Mouse (Mus musculus): Measurements from ENCODE around the gene Tmem151a.
A peak's percentile ranks its signal among the peaks of the same experiment; 100 is the strongest.

Gene Tmem151a

GRCm38 (mm10) chr19:5073518-5073917, 11.8 kb downstream of the Tmem151a start:
- Histone ChIP-seq H3K36me3 (ENCODE audit: insufficient read depth, low read length) (no peaks in the 10 kb centered on the region), H3K4me1 (replicated peaks; ENCODE audit: low read depth, low read length) (peaks cover 53% of the 10 kb centered on the region), H3K4me3 (replicated peaks; ENCODE audit: low read length) (no peak overlapping the region), H3K9me3 (ENCODE audit: low read length) (no peaks in the 10 kb centered on the region; the same call in 1 of the 2 replicates), H3K27me3 (ENCODE audit: insufficient read depth, low read length) (peaks cover 30% of the 10 kb centered on the region)
- no peak for TF ChIP-seq CTCF (conservative IDR thresholded peaks at IDR 0.05; ENCODE audit: low read length)
- no peak for TF ChIP-seq POU5F1 (IDR thresholded peaks at IDR 0.05; ENCODE audit: borderline replicate concordance, low read length)
- no peak for TF ChIP-seq NANOG (IDR thresholded peaks at IDR 0.05; ENCODE audit: borderline replicate concordance, low read length)

- Histone ChIP-seq H3K4me3 (replicated peaks; ENCODE audit: low read length) (peak overlapping the region; percentile 82), H3K27me3 (ENCODE audit: insufficient read depth, low read length) (peaks cover 35% of the 10 kb centered on the region), H3K4me1 (replicated peaks; ENCODE audit: low read depth, low read length) (peaks cover 57% of the 10 kb centered on the region), H3K9me3 (ENCODE audit: low read length) (no peaks in the 10 kb centered on the region; the same call in 1 of the 2 replicates), H3K36me3 (ENCODE audit: insufficient read depth, low read length) (no peaks in the 10 kb centered on the region)
- no peak for TF ChIP-seq POU5F1 (IDR thresholded peaks at IDR 0.05; ENCODE audit: borderline replicate concordance, low read length)
- TF ChIP-seq NANOG (IDR thresholded peaks at IDR 0.05; ENCODE audit: borderline replicate concordance, low read length), result no peak
- peak; percentile 50 for TF ChIP-seq CTCF (conservative IDR thresholded peaks at IDR 0.05; ENCODE audit: low read length)
These were observed 12.3 kb downstream of the Tmem151a start for GRCm38 (mm10) chr19:5073028-5073427.

- Histone ChIP-seq H3K9me3 (ENCODE audit: low read length) (no peaks in the 10 kb centered on the region; the same call in 1 of the 2 replicates), H3K27me3 (ENCODE audit: insufficient read depth, low read length) (peaks cover 38% of the 10 kb centered on the region), H3K36me3 (ENCODE audit: insufficient read depth, low read length) (no peaks in the 10 kb centered on the region), H3K4me3 (replicated peaks; ENCODE audit: low read length) (peak overlapping the region; percentile 82), H3K4me1 (replicated peaks; ENCODE audit: low read depth, low read length) (peaks cover 59% of the 10 kb centered on the region)
- TF ChIP-seq POU5F1 (IDR thresholded peaks at IDR 0.05; ENCODE audit: borderline replicate concordance, low read length) (no peak), NANOG (IDR thresholded peaks at IDR 0.05; ENCODE audit: borderline replicate concordance, low read length) (no peak), CTCF (conservative IDR thresholded peaks at IDR 0.05; ENCODE audit: low read length) (no peak)
These were observed 12.8 kb downstream of the Tmem151a start for GRCm38 (mm10) chr19:5072389-5073019.

GRCm38 (mm10) chr19:5071545-5072369, 13.6 kb downstream of the Tmem151a start:
- H3K9me3 ChIP-seq (ENCODE audit: low read length), result no peaks in the 10 kb centered on the region; the same call in 1 of the 2 replicates
- H3K36me3 ChIP-seq (ENCODE audit: insufficient read depth, low read length), result no peaks in the 10 kb centered on the region
- peaks cover 67% of the 10 kb centered on the region for H3K4me1 ChIP-seq (replicated peaks; ENCODE audit: low read depth, low read length)
- peak overlapping the region; percentile 82 for H3K4me3 ChIP-seq (replicated peaks; ENCODE audit: low read length)
- no peak for TF ChIP-seq CTCF (conservative IDR thresholded peaks at IDR 0.05; ENCODE audit: low read length)
- no peak for TF ChIP-seq POU5F1 (IDR thresholded peaks at IDR 0.05; ENCODE audit: borderline replicate concordance, low read length)
- no peak for TF ChIP-seq NANOG (IDR thresholded peaks at IDR 0.05; ENCODE audit: borderline replicate concordance, low read length)
- peaks cover 45% of the 10 kb centered on the region for H3K27me3 ChIP-seq (ENCODE audit: insufficient read depth, low read length)

GRCm38 (mm10) chr19:5071077-5071476, 14.3 kb downstream of the Tmem151a start:
- Histone ChIP-seq H3K27me3 (ENCODE audit: insufficient read depth, low read length) (peaks cover 45% of the 10 kb centered on the region), H3K36me3 (ENCODE audit: insufficient read depth, low read length) (no peaks in the 10 kb centered on the region), H3K9me3 (ENCODE audit: low read length) (no peaks in the 10 kb centered on the region), H3K4me3 (replicated peaks; ENCODE audit: low read length) (peak overlapping the region; percentile 82), H3K4me1 (replicated peaks; ENCODE audit: low read depth, low read length) (peaks cover 67% of the 10 kb centered on the region)
- TF ChIP-seq POU5F1 (IDR thresholded peaks at IDR 0.05; ENCODE audit: borderline replicate concordance, low read length), result no peak
- no peak for TF ChIP-seq NANOG (IDR thresholded peaks at IDR 0.05; ENCODE audit: borderline replicate concordance, low read length)
- TF ChIP-seq CTCF (conservative IDR thresholded peaks at IDR 0.05; ENCODE audit: low read length), result no peak

GRCm38 (mm10) chr19:5069978-5070377, 15.4 kb downstream of the Tmem151a start:
- Histone ChIP-seq H3K4me1 (replicated peaks; ENCODE audit: low read depth, low read length) (peaks cover 74% of the 10 kb centered on the region), H3K9me3 (ENCODE audit: low read length) (no peaks in the 10 kb centered on the region), H3K27me3 (ENCODE audit: insufficient read depth, low read length) (peaks cover 48% of the 10 kb centered on the region), H3K4me3 (replicated peaks; ENCODE audit: low read length) (peak overlapping the region; percentile 48), H3K36me3 (ENCODE audit: insufficient read depth, low read length) (no peaks in the 10 kb centered on the region)
- TF ChIP-seq NANOG (IDR thresholded peaks at IDR 0.05; ENCODE audit: borderline replicate concordance, low read length) (no peak), CTCF (conservative IDR thresholded peaks at IDR 0.05; ENCODE audit: low read length) (no peak), POU5F1 (IDR thresholded peaks at IDR 0.05; ENCODE audit: borderline replicate concordance, low read length) (no peak)

GRCm38 (mm10) chr19:5069486-5069885, 15.8 kb downstream of the Tmem151a start:
- Histone ChIP-seq H3K36me3 (ENCODE audit: insufficient read depth, low read length) (no peaks in the 10 kb centered on the region), H3K27me3 (ENCODE audit: insufficient read depth, low read length) (peaks cover 51% of the 10 kb centered on the region), H3K4me3 (replicated peaks; ENCODE audit: low read length) (no peak overlapping the region), H3K9me3 (ENCODE audit: low read length) (no peaks in the 10 kb centered on the region), H3K4me1 (replicated peaks; ENCODE audit: low read depth, low read length) (peaks cover 78% of the 10 kb centered on the region)
- TF ChIP-seq NANOG (IDR thresholded peaks at IDR 0.05; ENCODE audit: borderline replicate concordance, low read length) (no peak), POU5F1 (IDR thresholded peaks at IDR 0.05; ENCODE audit: borderline replicate concordance, low read length) (no peak), CTCF (conservative IDR thresholded peaks at IDR 0.05; ENCODE audit: low read length) (no peak)

- TF ChIP-seq NANOG (IDR thresholded peaks at IDR 0.05; ENCODE audit: borderline replicate concordance, low read length) (no peak), POU5F1 (IDR thresholded peaks at IDR 0.05; ENCODE audit: borderline replicate concordance, low read length) (no peak), CTCF (conservative IDR thresholded peaks at IDR 0.05; ENCODE audit: low read length) (no peak)
- peaks cover 75% of the 10 kb centered on the region for H3K4me1 ChIP-seq (replicated peaks; ENCODE audit: low read depth, low read length)
- H3K9me3 ChIP-seq (ENCODE audit: low read length), result no peaks in the 10 kb centered on the region
- H3K4me3 ChIP-seq (replicated peaks; ENCODE audit: low read length), result peak overlapping the region; percentile 79
- H3K27me3 ChIP-seq (ENCODE audit: insufficient read depth, low read length), result peaks cover 51% of the 10 kb centered on the region
- no peaks in the 10 kb centered on the region for H3K36me3 ChIP-seq (ENCODE audit: insufficient read depth, low read length)
These were observed 16.6 kb downstream of the Tmem151a start for GRCm38 (mm10) chr19:5068570-5069234.

All from E14TG2a.4 (cell line).